Mouse (Mus musculus) heart, embryonic 16.5 days (tissue): ENCODE data around the gene Nrbp1. TPM values are rescaled to one million over a fixed set of nuclear protein-coding genes. Genes with fewer than 3 reads are reported as not detected.
A peak's percentile ranks its signal among the peaks of the same experiment; 100 is the strongest.

Experiments
- ATAC-seq: fragments of 200-750 bp; cut with Nextera tagmentation; replicated peaks from 2 replicates; pipeline ENCODE4 v1.8.0; 2017; ENCODE audit warnings: moderate number of reproducible peaks; ENCODE audit not compliant: insufficient read depth, low FRiP score; ENCODE audit errors: extremely low read depth
- H3K27ac ChIP-seq: fragments of 300-500 bp; sonication (generic); 2 replicates; pipeline ENCODE4 v1.5.1; 2014; ENCODE audit warnings: mild to moderate bottlenecking, low read length, control low read depth, moderate library complexity
- H3K27me3 ChIP-seq: fragments of 300-500 bp; sonication (generic); 2 replicates; pipeline ENCODE4 v1.6.1; 2014; ENCODE audit warnings: low read length, mixed read lengths; ENCODE audit not compliant: control insufficient read depth, insufficient read depth
- H3K36me3 ChIP-seq: fragments of 300-500 bp; sonication (generic); 2 replicates; pipeline ENCODE4 v1.6.1; 2014; ENCODE audit not compliant: control insufficient read depth, insufficient read depth
- H3K4me1 ChIP-seq: fragments of 300-500 bp; sonication (generic); 2 replicates; pipeline ENCODE4 v1.6.1; 2014; ENCODE audit warnings: low read length, mixed read lengths; ENCODE audit not compliant: control insufficient read depth, insufficient read depth
- H3K4me2 ChIP-seq: fragments of 300-500 bp; sonication (generic); 2 replicates; pipeline ENCODE4 v1.6.1; 2014; ENCODE audit warnings: low read depth, mild to moderate bottlenecking, control low read depth, low read length
- H3K4me3 ChIP-seq: fragments of 300-500 bp; sonication (generic); 2 replicates; pipeline ENCODE4 v1.5.1; 2014; ENCODE audit warnings: mild to moderate bottlenecking, control low read depth, low read length
- H3K9ac ChIP-seq: fragments of 300-500 bp; sonication (generic); 2 replicates; pipeline ENCODE4 v1.6.1; 2014; ENCODE audit warnings: low read length, control low read depth
- H3K9me3 ChIP-seq: fragments of 300-500 bp; sonication (generic); replicated peaks from 2 replicates; pipeline ENCODE4 v1.6.1; 2016; ENCODE audit warnings: low read length; ENCODE audit not compliant: control insufficient read depth
- WGBS: fragments of 180-500 bp; shearing (Covaris S2); extraction: QIAGEN DNeasy Blood & Tissue Kit; methylation state at CpG from one replicate; pipeline ENCODE4 v1.1.7; 2014; 5-methylcytosine and 5-hydroxymethylcytosine counted together
- polyA plus RNA-seq: library from polyadenylated mRNA; unstranded; fragments of >200 nt; fragmentation: Nextera tagmentation; extraction: Ambion mirVana; gene quantifications from 2 replicates; pipeline ENCODE4 v1.2.1, GENCODE M21; 2015

The Nrbp1 gene
- polyA plus RNA-seq, 1 experiment from 2014 or later: 123 TPM

DNA sequence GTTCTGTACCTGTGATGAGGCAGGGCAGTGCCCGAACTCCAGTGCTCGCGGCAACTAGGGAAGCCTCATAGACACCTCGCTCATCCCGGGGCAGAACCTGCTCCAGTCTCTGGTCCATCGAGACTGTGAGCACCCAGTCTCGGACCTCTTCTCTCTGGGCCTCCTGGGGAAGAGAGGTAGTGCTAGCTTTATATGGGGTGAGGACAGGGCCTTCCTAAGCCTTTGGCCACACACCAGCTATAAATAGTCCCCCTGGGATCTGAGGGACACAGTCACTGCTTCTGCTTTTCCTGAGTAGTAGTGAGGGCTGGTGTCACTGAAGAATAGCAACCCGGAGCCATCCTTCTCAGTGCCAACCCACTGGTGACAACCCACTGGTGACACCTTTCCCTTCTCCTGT is 13.1 kb downstream of the Nrbp1 start:
- 69% methylated on average over 8 of the region's 8 CpGs for WGBS
- Histone ChIP-seq H3K9me3 (no peaks in the 10 kb centered on the region), H3K9ac (no peak overlapping the region), H3K36me3 (peaks cover 32% of the 10 kb centered on the region), H3K27me3 (no peaks in the 10 kb centered on the region), H3K4me1 (peaks cover 12% of the 10 kb centered on the region), H3K27ac (peak overlapping the region; percentile 49; the same call in 1 of the 2 replicates), H3K4me3 (no peak overlapping the region), H3K4me2 (no peak overlapping the region)
- ATAC-seq: no peak

DNA sequence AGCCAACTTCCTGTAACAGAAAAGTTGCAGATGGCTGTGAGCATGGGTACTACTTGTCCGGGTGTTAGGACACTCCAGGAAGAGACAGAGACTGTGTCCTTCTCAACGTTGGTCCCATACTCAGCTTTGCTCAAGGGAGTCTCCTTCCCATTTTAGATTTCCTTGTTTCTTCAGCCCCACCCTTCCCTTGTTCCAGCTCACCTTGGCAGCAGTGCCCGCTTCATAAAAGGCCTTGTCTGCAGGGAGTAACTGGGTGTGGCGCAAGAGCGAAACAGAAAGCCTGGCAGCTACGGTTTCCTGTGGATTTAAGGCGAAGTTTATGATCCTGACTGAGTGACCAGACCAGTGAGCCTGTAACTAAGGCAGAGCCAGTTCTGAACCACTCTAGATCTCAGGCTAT is 13.8 kb downstream of the Nrbp1 start:
- ATAC-seq: no peak
- H3K4me3 ChIP-seq: no peak overlapping the region
- no peaks in the 10 kb centered on the region for H3K27me3 ChIP-seq
- H3K9ac ChIP-seq: no peak overlapping the region
- H3K9me3 ChIP-seq: no peaks in the 10 kb centered on the region
- peaks cover 11% of the 10 kb centered on the region for H3K4me1 ChIP-seq
- H3K36me3 ChIP-seq: peaks cover 27% of the 10 kb centered on the region
- 66% methylated on average over 7 of the region's 7 CpGs for WGBS
- peak overlapping the region; percentile 49; the same call in 1 of the 2 replicates for H3K27ac ChIP-seq
- H3K4me2 ChIP-seq: no peak overlapping the region

DNA sequence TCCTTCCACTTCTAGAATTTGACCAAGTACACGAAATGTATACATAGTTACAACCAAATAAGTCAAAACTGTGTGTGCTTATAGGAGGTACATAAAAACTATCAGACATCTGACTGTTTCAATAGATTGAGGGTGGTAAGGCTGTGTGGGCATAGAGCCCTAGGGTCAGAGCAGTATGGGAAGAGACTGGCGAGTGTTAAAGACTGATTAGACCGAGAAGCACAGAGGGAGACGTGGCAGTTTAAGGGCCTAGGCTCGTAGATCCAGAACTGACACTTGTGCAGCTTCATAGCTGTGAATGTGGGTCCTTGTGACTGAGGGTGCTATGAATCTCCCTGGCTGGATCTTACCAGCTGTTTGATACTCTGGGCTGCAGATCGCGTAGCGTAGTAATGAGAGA is 14.2 kb downstream of the Nrbp1 start:
- ATAC-seq: no peak
- WGBS: 78% methylated on average over 8 of the region's 8 CpGs
- no peak overlapping the region for H3K4me3 ChIP-seq
- peaks cover 25% of the 10 kb centered on the region for H3K36me3 ChIP-seq
- peaks cover 10% of the 10 kb centered on the region for H3K4me1 ChIP-seq
- H3K4me2 ChIP-seq: no peak overlapping the region
- no peak overlapping the region for H3K9ac ChIP-seq
- H3K27ac ChIP-seq: 0 out of 2 replicates have a peak overlapping the region, but pooled peaks have one; percentile 38
- no peaks in the 10 kb centered on the region for H3K27me3 ChIP-seq
- H3K9me3 ChIP-seq: no peaks in the 10 kb centered on the region

DNA sequence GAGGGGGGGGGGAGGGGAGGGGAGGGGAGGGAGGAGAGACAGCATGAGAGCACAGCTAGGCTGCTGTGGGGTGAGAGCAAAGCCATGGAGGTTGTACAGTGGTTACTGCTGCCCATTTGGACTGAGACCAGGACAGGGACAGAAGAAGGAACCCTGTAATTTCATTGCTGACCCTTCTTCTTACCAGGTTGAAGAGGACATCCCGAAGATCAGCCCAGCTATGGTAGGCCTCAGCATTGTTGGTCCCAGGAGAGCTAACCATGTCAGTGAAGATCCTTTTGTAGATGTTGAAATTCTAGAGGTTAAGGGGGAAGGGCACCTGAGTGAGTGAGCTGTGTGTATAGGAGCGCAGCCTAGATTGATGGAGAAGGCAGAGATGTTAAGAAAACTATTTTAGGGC is 14.7 kb downstream of the Nrbp1 start:
- no peak overlapping the region for H3K4me3 ChIP-seq
- no peaks in the 10 kb centered on the region for H3K9me3 ChIP-seq
- H3K9ac ChIP-seq: no peak overlapping the region
- peaks cover 20% of the 10 kb centered on the region for H3K36me3 ChIP-seq
- H3K4me2 ChIP-seq: no peak overlapping the region
- H3K27me3 ChIP-seq: no peaks in the 10 kb centered on the region
- no peak for ATAC-seq
- peaks cover 10% of the 10 kb centered on the region for H3K4me1 ChIP-seq
- no peak overlapping the region for H3K27ac ChIP-seq
- WGBS: 98% methylated on average over 2 of the region's 2 CpGs

DNA sequence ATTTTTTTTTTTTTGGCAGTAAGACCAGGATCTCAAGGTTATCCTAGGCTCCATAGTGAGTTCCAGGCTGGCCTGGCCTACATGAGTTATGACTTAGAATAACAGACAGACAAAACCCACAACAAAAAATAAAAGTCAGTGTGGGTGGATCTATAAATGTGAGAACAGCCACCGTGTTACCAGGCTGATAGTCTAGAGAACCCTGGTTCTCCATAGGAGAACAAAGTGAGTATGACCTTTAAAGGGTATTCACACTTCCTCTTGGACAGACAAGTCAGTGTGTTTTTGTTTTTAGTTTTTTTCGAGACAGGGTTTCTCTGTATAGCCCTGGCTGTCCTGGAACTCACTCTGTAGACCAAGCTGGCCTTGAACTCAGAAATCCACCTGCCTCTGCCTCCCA is 15.3 kb downstream of the Nrbp1 start:
- no peak overlapping the region for H3K27ac ChIP-seq
- H3K4me2 ChIP-seq: no peak overlapping the region
- no peaks in the 10 kb centered on the region for H3K9me3 ChIP-seq
- peaks cover 14% of the 10 kb centered on the region for H3K36me3 ChIP-seq
- H3K27me3 ChIP-seq: no peaks in the 10 kb centered on the region
- H3K9ac ChIP-seq: no peak overlapping the region
- H3K4me3 ChIP-seq: no peak overlapping the region
- ATAC-seq: no peak
- peaks cover 9% of the 10 kb centered on the region for H3K4me1 ChIP-seq
- WGBS: 75% methylated on average over 2 of the region's 2 CpGs

DNA sequence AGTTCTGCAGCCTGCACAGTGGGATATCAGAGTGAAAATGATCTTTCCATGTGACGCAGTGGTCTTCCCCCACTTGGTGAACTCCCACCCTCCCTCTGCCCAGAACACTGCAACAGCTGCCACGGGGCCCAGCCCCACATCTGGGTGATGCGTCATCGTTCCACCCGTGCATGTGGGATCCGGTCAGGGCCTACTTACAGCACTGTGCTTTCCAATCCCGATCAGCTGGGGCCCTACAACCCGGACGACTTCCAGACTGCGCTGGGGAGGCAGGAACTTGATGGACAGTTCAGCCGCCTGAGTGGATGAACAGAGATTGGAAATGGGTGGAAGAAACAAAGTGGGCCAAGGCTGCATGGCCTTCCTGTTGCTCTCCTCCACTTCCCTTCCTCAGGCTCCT is 17.0 kb downstream of the Nrbp1 start:
- WGBS: 83% methylated on average over 11 of the region's 11 CpGs
- H3K4me1 ChIP-seq: 0 out of 2 replicates have a peak, but pooled peaks cover 4% of the 10 kb centered on the region
- no peak overlapping the region for H3K4me2 ChIP-seq
- no peak overlapping the region for H3K4me3 ChIP-seq
- ATAC-seq: no peak
- no peaks in the 10 kb centered on the region for H3K9me3 ChIP-seq
- no peak overlapping the region for H3K9ac ChIP-seq
- H3K36me3 ChIP-seq: peaks cover 8% of the 10 kb centered on the region
- no peak overlapping the region for H3K27ac ChIP-seq
- no peaks in the 10 kb centered on the region for H3K27me3 ChIP-seq

DNA sequence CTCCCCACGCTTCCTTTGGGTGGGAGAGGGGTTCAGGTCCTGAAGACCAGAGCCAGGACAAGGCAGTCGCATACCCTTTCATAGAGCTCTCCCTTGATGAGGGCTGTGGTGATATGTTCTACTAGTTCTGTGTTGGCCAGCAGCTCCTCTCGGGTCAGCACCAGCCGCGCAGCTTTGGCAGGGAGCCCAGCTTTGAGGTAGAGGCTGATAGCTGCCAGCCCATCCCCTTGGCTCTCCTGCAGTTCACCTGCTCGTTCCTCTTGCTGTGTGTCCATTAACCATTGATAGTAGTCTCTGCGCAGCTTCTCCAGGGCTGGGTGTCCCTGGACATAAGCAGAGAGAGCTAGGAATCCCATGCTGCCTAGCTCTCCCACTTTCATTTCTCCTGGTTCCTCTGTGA is 25.4 kb downstream of the Nrbp1 start:
- Histone ChIP-seq H3K36me3 (peaks cover 31% of the 10 kb centered on the region), H3K4me2 (no peak overlapping the region), H3K27ac (no peak overlapping the region), H3K27me3 (no peaks in the 10 kb centered on the region), H3K4me3 (no peak overlapping the region), H3K9me3 (no peaks in the 10 kb centered on the region), H3K9ac (no peak overlapping the region), H3K4me1 (no peaks in the 10 kb centered on the region)
- WGBS: 66% methylated on average over 7 of the region's 7 CpGs
- no peak for ATAC-seq

DNA sequence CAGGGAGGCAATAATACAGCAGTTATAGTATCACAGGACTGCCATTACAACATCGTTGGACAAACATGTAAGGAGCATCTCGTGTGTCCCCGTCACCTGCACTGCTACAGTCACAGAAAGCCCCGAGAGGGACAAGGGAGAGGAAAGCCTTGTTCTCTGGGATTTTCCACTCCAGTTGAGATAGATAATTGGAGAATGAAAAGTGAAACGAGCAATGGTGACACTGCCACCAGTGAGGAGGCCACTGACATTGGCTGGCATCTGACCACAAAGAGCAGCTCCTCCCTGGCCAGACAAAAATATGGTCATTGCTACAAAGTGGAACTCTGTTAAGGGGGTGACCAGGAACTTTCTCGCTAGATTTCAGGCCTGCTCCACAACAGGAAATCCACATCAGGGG is 27.0 kb downstream of the Nrbp1 start:
- no peaks in the 10 kb centered on the region for H3K4me1 ChIP-seq
- no peaks in the 10 kb centered on the region for H3K27me3 ChIP-seq
- no peak overlapping the region for H3K9ac ChIP-seq
- no peak for ATAC-seq
- no peak overlapping the region for H3K27ac ChIP-seq
- H3K36me3 ChIP-seq: peaks cover 35% of the 10 kb centered on the region
- no peak overlapping the region for H3K4me3 ChIP-seq
- 81% methylated on average over 6 of the region's 6 CpGs for WGBS
- no peaks in the 10 kb centered on the region for H3K9me3 ChIP-seq
- H3K4me2 ChIP-seq: no peak overlapping the region

DNA sequence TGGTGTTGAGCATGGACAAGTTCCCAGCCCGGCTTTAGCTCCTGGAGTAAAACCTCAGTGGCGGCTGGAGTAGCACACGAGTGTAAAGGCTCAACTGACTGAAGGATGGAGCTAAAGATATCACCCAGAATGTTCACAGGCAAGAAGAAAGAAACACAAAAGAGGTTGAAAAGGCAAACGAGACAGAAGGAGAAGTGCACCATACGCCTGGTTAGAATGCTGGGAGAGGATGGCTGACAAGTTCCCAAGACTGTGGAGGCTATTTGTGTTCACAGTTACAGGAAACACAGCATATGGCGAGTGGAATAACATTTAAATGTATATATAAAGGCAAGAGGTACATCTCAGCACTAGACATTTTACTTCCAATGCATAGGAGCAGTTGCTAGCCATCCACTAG is 32.4 kb downstream of the Nrbp1 start:
- no peak overlapping the region for H3K9ac ChIP-seq
- ATAC-seq: no peak
- no peaks in the 10 kb centered on the region for H3K27me3 ChIP-seq
- no peak overlapping the region for H3K27ac ChIP-seq
- no peaks in the 10 kb centered on the region for H3K4me1 ChIP-seq
- WGBS: 79% methylated on average over 6 of the region's 6 CpGs
- no peak overlapping the region for H3K4me3 ChIP-seq
- no peak overlapping the region for H3K4me2 ChIP-seq
- H3K9me3 ChIP-seq: no peaks in the 10 kb centered on the region
- H3K36me3 ChIP-seq: peaks cover 26% of the 10 kb centered on the region
